Mouse (Mus musculus) small intestine, adult 2 months (tissue): ENCODE data around the gene Nmur1.

ENCODE experiments used
- CTCF ChIP-seq: fragments of 200-500 bp; IDR thresholded peaks from 2 replicates; pipeline ENCODE4 v1.5.1; 2012; ENCODE audit warnings: low read depth, mild to moderate bottlenecking, control low read depth, inconsistent platforms, low read length, moderate library complexity, mixed read lengths; ENCODE audit not compliant: insufficient replicate concordance, insufficient read length; ENCODE audit errors: extremely low read depth
- POLR2A ChIP-seq: fragments of 200-500 bp; IDR thresholded peaks from 2 replicates; pipeline ENCODE4 v1.6.1; 2012; ENCODE audit warnings: low read depth, mild to moderate bottlenecking, control low read depth, inconsistent platforms, low read length, moderate library complexity

DNA sequence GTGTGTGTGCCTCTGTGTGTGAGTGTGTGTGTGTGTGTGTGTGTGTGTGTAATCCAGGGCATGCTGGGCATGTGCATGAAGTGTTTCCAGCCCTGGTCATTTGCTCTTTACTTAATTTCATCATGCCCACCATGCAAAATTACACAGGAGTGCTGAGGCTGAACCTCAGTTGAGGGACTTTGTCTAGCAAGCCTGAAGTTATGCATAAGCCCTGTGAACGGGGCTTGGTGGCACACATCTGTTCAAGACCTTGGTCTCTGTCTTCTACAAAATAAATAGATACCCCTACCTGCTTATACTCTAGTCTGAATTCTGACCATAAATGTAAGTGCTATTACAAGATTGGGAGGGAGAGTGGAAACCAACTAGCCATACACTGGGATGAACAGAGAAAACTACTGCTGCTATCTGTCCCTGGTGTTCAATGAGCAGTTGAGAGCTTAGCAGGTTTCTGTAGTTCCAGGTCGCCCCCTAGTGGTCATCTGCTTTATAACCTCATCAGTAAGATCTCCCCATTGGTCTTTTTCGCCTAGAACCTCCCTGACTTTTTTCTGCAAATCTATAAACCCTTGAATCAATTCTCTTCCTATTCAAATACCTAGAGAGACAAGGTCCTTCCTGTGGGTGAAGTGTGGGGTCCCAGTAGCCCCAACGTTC, 86.7 kb downstream of the Nmur1 start:
- TF ChIP-seq CTCF (no peak), POLR2A (no peak)
